Mouse (Mus musculus): ENCODE measurements around the gene Gprc5d.

GRCm38 (mm10) chr6:135138207-135138606, 20.1 kb upstream of the Gprc5d start:
- TF ChIP-seq CTCF (IDR thresholded peaks at IDR 0.05; ENCODE audit: low read depth, low read length) (no peak), GATA1 (IDR thresholded peaks at IDR 0.05; ENCODE audit: borderline replicate concordance, low read length) (no peak), GATA2 (IDR thresholded peaks at IDR 0.05; ENCODE audit: borderline replicate concordance, low read depth, low read length) (no peak), TAL1 (conservative IDR thresholded peaks at IDR 0.05; ENCODE audit: low read depth, low read length) (no peak), POLR2AphosphoS5 (IDR thresholded peaks at IDR 0.05; ENCODE audit: insufficient replicate concordance, low read depth, low read length) (no peak)

Data from G1E (cell line).